Comparison of ENCODE assay signal across 14 mouse cellular contexts in genomic region chr16:84881168-84881567, GRCm38 (mm10).
"Had no signal": no experiment of that assay in that cellular context is flagged by ENCODE, and none has a peak within 500 bp of the region (broad histone marks: within the 10 kb centered on the region; RNA-seq: fewer than 3 reads in every experiment).

No protein-coding gene starts in this region.

- H3K9me3 ChIP-seq: neural tube, embryonic 12.5 days; stomach, embryonic 15.5 days had no signal

- H3K27ac ChIP-seq: liver, embryonic 14.5 days; neural tube, embryonic 12.5 days; stomach, embryonic 15.5 days; stomach, postnatal 0 days had no signal

- DNase-seq: lung, adult 18-20 months; lung, embryonic 14.5 days; lung, postnatal 10 days; lung, postnatal 4 days; midbrain, embryonic 14.5 days; right cerebral cortex, postnatal 14 days; thymus, adult 2 months; thymus, postnatal 25 days; thymus, postnatal 4 days had no signal

- ATAC-seq: midbrain, embryonic 16.5 days had no signal

- H3K4me1 ChIP-seq: neural tube, embryonic 12.5 days had no signal

- H3K27me3 ChIP-seq: neural tube, embryonic 12.5 days; stomach, embryonic 15.5 days had no signal

- H3K9ac ChIP-seq: liver, embryonic 14.5 days; lung, embryonic 14.5 days; neural tube, embryonic 12.5 days; stomach, embryonic 15.5 days had no signal

- H3K36me3 ChIP-seq: neural tube, embryonic 12.5 days; stomach, embryonic 15.5 days had no signal

- H3K4me2 ChIP-seq: lung, embryonic 14.5 days; neural tube, embryonic 12.5 days; stomach, embryonic 15.5 days had no signal

- H3K4me3 ChIP-seq: neural tube, embryonic 12.5 days; stomach, embryonic 15.5 days had no signal
